Mouse (Mus musculus) myocyte (in vitro differentiated cells): ENCODE data around the gene Med16.

Source experiments
- CEBPB ChIP-seq: IDR thresholded peaks from 2 replicates; pipeline ENCODE4 v1.6.1; 2011; ENCODE audit warnings: mild to moderate bottlenecking, moderate library complexity; ENCODE audit not compliant: poor library complexity, insufficient read depth, severe bottlenecking
- E2F4 ChIP-seq: IDR thresholded peaks from one replicate; pipeline ENCODE4 v1.6.1; 2011; ENCODE audit warnings: mild to moderate bottlenecking, control low read depth, moderate library complexity; ENCODE audit not compliant: insufficient read depth
- MAX ChIP-seq: IDR thresholded peaks from one replicate; pipeline ENCODE4 v1.6.1; 2011; ENCODE audit warnings: low read depth, mild to moderate bottlenecking, control low read depth
- MYOD1 ChIP-seq, 3 experiments: IDR thresholded peaks; one replicate each; pipeline ENCODE4 v1.6.1; 2011; ENCODE audit warnings: control low read depth in 2 of 3, low read depth in 2 of 3, mild to moderate bottlenecking in 2 of 3, moderate library complexity in 1 of 3; ENCODE audit not compliant: insufficient read length in 2 of 3, control insufficient read depth in 1 of 3
- POLR2A ChIP-seq: IDR thresholded peaks from one replicate; pipeline ENCODE4 v1.6.1; 2011; ENCODE audit warnings: low read depth, mild to moderate bottlenecking, control low read depth, moderate library complexity; ENCODE audit not compliant: insufficient read length
- POLR2AphosphoS2 ChIP-seq: IDR thresholded peaks from one replicate; pipeline ENCODE4 v1.6.1; 2011; ENCODE audit warnings: low read depth, control low read depth; ENCODE audit not compliant: insufficient read length
- SRF ChIP-seq: IDR thresholded peaks from one replicate; pipeline ENCODE4 v1.6.1; 2011; ENCODE audit warnings: low read depth; ENCODE audit not compliant: control insufficient read depth, insufficient read length
- USF1 ChIP-seq: IDR thresholded peaks from one replicate; pipeline ENCODE4 v1.6.1; 2011; ENCODE audit warnings: low read depth, mild to moderate bottlenecking, control low read depth, moderate library complexity

GRCm38 (mm10) chr10:79947502-79947901 is 38.8 kb upstream of the Med16 start:
- no peak for TF ChIP-seq E2F4
- no peak for TF ChIP-seq POLR2A
- TF ChIP-seq CEBPB, result no peak
- no peak for TF ChIP-seq MAX
- no peak for TF ChIP-seq SRF
- TF ChIP-seq USF1, result no peak
- TF ChIP-seq MYOD1 (IDR thresholded peaks at IDR 0.05; ENCODE audit: control insufficient read depth in 1 of 3, insufficient read length in 2 of 3, low read depth in 2 of 3), result no peak
- TF ChIP-seq POLR2AphosphoS2, result no peak
